Mouse (Mus musculus) layer of hippocampus, adult 2 months (tissue): ENCODE measurements around the gene Gm26938. TPM values are rescaled to one million over a fixed set of nuclear protein-coding genes. Genes with fewer than 3 reads are reported as not detected.

ENCODE experiments used
- DNase-seq, 2 experiments: peaks; one replicate each; pipeline ENCODE4 v3.0.0; 2022; ENCODE audit warnings: low spot score in 2 of 2
- H3K27ac ChIP-seq: fragments of 200-600 bp; 2 replicates; pipeline ENCODE4 v1.8.1; 2022
- H3K4me3 ChIP-seq: fragments of 200-600 bp; 2 replicates; pipeline ENCODE4 v1.8.1; 2022; ENCODE audit warnings: mild to moderate bottlenecking
- CTCF ChIP-seq: fragments of 200-600 bp; conservative IDR thresholded peaks from 2 replicates; pipeline ENCODE4 v1.8.1; 2022; ENCODE audit warnings: antibody characterized with exemption, mild to moderate bottlenecking, moderate library complexity
- long read RNA-seq, 2 experiments: library from polyadenylated mRNA; stranded (forward); transcript quantifications; one replicate each; pipeline ENCODE4 v2.0.0; 2021; ENCODE audit warnings: borderline mapping rate in 2 of 2
- total RNA-seq, 2 experiments: library from RNA; stranded (reverse); gene quantifications; 2 replicates each; pipeline ENCODE4 v1.2.3; 2021

The Gm26938 gene
- total RNA-seq, result not detected
- long read RNA-seq, experiment 1, result 0 reads
- long read RNA-seq, experiment 2, result 0 reads

DNA sequence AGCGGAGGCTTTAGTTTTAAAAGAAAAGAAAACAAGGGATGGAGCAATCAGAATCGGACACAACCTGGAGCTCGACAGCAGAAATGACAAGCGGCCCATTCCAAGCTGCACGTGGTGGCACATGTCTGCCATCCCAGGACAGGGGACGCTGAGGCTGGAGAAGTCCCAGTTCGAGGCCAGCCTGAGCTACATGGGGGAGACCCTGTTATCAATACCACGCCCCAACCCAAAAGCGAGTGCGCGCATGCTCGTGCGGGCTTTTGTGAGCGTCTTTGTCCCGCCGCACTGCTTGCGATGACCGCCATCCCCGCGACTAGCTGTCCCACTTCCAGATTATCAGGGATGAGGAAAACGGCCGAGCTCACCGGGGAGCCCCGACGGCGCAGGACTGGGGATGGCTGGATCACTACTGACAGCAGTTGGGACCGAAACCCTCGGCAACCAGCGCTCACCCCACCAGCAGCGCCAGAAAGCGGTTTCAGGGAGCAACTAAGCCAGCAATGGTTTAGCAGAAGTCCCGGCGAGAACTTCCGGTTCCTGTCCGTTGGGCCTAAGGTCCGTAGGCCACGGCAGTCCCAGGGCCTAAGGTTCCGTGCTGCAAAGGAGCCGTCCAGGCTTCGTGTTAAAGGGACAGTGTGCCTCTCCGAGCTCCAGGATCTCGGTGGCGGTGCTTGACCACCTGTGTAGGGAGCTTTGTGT, at the start of gene Gm26938, which contains the start of gene Psmg3:
TSS of gene Gm26938 (minus strand) at position 51 of the 699 bp plus-strand sequence.
TSS of gene Psmg3 (minus strand) at position 529 of the 699 bp plus-strand sequence.
- no peak for TF ChIP-seq CTCF
- peak within 1 kb of the TSS; percentile 63 for H3K4me3 ChIP-seq
- peak within 1 kb of the TSS; percentile 88 for H3K27ac ChIP-seq
- peak; percentile 86 to 92 for DNase-seq

DNA sequence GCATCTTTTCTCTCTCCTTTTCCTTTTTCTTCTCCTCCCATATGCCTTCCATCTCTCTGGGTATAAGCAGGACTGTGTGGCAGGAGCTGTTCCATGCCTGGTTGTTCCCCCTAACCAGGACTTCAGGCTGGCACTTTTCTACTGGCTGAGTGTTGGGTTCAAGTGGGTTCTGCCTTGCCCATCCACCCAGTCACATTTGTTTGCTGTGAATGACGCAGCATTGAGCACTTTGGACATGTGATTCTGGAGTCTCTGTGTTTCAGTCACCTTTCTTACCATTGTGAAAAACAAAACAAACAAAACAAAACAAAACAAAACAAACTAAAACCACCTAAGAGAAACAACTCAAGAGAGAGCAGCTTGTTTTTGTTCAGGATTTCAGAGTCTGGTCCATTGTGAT, 45.3 kb upstream of the Gm26938 start:
- no peak overlapping the region for H3K4me3 ChIP-seq
- H3K27ac ChIP-seq, result no peak overlapping the region
- TF ChIP-seq CTCF, result no peak
- DNase-seq, result no peak

DNA sequence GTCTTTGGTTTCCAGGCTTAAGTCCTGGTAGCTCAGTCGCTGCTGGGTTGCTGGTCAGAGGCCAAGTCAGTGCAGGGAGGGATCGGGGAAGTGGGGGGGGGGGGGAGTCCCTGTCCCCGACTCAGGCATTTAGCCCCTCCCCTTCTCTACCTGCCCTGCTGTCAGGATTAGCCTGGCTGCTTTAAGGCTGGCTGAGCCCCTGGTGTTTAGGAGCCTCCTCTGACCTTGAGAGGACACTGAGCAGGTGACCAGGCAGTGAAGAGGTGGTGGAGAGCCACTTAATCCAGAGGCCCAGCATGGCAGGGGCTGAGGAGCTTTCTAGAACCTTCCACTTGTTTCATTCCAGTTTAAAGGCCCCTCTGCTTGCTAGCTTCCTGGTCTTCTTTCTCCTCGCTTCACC, 44.7 kb upstream of the Gm26938 start:
- Histone ChIP-seq H3K4me3 (no peak overlapping the region), H3K27ac (no peak overlapping the region)
- no peak for TF ChIP-seq CTCF
- no peak for DNase-seq

DNA sequence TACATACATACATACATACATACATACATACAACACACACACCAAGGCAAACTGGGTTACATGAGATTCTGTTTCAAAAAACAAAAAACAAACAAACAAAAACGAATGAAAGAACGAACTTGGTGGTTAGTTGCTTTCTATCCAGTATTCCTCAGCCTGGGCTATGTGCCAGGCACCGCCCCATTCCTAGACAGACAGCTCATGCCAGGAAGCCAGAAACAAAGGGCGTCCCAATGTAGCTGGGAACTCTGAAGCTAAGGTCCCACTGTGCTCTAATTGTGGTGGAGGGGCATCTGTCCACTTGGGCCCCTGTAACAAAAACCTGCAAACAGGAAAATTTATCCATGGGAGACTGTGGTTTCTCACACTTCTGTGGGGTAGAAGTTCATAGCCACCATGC, 36.6 kb upstream of the Gm26938 start:
- Histone ChIP-seq H3K27ac (no peak overlapping the region), H3K4me3 (no peak overlapping the region)
- DNase-seq, result peak in 1 of 2 experiments; percentile 18
- TF ChIP-seq CTCF, result no peak

DNA sequence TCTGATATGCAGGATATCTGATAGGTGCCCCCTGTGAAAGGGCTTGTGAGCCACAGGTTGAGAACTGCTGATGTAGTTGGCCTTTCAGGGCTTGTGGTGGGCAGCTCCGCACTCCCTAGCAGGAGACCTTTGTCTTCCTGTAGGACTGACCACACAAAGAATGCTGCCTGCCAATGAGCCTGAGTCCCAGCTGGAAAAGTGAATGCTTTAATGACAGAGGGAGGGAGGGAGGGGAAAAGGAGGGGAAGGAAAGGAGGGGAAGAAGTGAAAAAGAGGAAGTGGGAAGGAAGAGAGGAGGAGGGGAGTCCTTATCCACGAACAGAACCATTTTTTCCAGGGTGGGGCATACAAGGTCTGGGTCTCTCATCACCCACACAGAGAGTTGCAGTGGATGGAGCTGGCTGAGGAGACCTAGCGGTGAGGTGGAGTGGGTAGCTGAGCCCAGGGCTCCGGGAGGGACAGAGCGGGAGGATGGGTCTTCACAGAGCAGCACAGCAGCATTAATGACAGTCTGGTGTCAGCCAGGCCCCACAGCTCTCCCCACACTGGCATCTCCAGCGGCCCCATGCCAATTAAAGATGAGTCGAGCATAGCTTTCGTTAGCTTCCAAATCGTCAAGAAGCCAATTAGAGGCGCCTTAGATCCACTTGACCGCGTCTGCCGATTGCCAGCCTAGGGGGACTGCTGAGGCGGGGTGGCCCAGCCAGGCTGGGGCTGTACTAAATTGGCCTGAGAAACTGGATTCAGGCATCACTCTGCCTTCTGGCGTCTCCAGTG, 34.3 kb upstream of the Gm26938 start:
- no peak for DNase-seq
- TF ChIP-seq CTCF, result no peak
- Histone ChIP-seq H3K4me3 (no peak overlapping the region), H3K27ac (no peak overlapping the region)

DNA sequence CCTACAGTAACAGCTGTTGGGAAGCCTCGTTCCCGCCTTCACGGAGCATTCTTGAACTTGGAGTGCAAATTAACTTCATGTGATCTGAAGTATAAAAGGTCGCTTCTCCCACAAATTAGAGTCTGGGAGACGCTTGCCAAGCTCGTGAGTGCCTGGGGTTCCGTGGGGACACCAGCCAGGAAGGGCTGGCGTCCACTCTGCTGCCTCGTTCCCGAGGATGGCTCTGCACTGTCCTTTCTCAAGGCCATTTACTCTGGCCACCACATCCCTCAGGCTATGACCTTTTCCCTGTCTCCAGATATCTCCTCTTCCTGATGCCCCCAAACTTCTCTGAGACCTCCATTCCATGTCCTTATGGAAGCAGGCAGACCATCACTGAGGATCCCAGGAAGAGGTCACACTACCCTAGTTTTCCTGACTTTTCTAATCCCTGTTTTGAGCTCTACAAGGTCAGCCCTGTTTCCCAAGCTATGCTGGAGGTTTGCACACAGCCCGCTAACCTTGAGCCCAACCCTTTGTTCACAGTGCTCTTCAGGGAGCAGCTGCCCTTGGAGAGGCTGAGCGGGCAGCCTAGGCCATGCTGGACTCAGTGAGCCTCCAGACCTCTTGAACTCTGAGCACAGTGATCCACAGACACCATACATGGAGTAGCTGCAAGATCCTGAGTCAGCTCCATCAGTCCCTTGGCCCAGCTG, 23.6 kb upstream of the Gm26938 start:
- Histone ChIP-seq H3K4me3 (no peak overlapping the region), H3K27ac (no peak overlapping the region)
- no peak for TF ChIP-seq CTCF
- DNase-seq, result no peak

DNA sequence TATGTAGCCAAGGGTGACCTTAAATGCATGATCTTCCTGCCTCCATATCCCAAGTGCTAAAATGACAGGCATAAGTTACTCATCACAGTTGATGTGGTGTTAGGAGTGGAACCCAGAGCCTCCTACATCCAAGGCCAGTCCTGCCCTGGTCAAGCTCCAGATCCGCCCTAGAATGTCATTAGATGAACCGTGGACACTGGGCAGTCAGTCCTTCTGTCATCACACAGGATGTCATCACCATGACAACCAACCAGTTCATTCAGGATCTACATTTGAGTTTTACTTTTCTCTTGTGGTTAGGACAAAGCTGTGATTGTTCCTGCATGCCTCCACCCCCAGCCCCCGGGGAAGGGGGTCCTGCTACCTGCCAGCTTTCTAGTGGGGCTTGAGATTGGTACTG, 12.9 kb upstream of the Gm26938 start:
- TF ChIP-seq CTCF, result no peak
- Histone ChIP-seq H3K4me3 (no peak overlapping the region), H3K27ac (no peak overlapping the region)
- DNase-seq, result no peak

DNA sequence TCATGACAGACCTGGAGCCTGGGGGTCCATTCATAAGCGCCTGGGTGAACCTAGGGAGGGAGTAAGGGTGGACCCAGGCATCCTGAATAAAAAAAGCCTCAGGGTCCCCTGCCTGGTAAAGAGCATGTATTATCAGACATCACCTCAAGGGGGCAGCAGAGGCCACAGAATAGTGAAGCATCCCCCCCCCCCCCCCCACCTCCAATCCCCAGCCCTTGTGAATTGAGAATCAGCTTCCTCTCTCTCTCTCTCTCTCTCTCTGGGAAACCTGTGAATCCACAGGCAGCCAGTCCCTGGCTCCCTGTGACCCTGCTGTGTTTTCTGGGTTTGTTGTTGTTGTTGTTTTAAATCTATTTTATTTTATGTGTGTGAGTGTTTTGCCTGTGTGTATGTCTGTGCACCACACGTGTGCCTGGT, 12.3 kb upstream of the Gm26938 start:
- H3K27ac ChIP-seq, result no peak overlapping the region
- no peak overlapping the region for H3K4me3 ChIP-seq
- peak in 1 of 2 experiments; percentile 74 for DNase-seq
- peak; percentile 75 for TF ChIP-seq CTCF

DNA sequence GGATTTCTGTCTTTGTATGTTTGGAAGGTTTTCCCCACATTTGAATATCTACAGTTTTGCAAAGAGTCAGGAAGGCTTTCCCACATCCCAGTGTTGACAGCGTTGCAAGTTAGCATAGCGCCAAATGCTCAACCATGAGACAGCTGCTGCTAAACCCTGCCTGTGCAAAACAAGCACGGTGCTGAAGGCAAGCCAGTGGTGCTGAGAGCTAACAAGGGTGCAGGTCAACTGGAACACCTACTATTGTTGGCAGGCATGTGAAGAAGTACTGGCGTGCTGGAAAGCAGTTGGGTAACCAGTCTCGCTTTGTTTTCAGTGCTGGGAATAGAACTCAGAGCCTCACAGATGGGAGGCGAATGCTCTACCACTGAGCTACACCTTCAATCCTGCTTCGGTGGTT, 9.5 kb upstream of the Gm26938 start:
- no peak overlapping the region for H3K4me3 ChIP-seq
- peak in 1 of 2 experiments; percentile 31 for DNase-seq
- TF ChIP-seq CTCF, result no peak
- no peak overlapping the region for H3K27ac ChIP-seq

DNA sequence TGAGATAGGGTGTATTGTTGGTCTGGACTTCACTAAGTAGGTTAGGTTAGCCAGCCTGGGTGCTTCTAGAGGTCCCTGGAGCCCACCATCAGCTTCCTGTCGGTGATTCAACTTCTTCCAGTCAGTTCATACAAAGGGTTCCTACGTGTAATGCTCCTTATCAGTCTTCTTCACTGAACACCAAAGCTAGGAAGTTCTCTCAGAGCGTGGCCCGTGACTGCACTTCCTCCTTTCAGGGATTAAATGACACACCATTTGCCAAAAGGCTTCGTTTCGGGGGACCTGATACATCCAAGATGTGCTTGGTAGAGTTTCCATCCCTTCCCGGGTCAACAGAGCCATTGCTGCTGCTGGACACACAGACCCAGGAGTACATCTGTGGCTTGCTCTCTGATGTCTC, 5.9 kb upstream of the Gm26938 start:
- TF ChIP-seq CTCF, result no peak
- Histone ChIP-seq H3K27ac (no peak overlapping the region), H3K4me3 (no peak overlapping the region)
- DNase-seq, result no peak

DNA sequence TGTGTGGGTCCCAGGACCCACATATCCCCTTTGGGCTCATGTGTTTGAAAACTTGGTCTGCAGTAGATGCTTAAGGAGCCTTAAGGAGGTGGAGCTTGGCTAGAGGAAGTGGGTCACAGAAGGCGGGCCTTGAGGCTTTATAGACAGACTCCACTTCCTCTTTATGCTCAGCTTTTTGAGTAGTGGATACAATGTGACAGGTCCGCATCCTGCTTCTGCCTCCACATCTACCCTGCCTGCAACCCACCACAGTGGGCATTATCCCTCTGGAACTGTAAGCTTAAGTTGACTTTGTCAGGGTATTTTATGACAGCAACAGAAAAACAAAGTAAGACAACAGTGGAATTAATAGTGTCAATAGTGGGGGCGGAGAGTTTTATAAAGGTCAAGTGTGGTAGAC, 4.5 kb upstream of the Gm26938 start:
- no peak for TF ChIP-seq CTCF
- no peak for DNase-seq
- H3K4me3 ChIP-seq, result no peak overlapping the region
- no peak overlapping the region for H3K27ac ChIP-seq

DNA sequence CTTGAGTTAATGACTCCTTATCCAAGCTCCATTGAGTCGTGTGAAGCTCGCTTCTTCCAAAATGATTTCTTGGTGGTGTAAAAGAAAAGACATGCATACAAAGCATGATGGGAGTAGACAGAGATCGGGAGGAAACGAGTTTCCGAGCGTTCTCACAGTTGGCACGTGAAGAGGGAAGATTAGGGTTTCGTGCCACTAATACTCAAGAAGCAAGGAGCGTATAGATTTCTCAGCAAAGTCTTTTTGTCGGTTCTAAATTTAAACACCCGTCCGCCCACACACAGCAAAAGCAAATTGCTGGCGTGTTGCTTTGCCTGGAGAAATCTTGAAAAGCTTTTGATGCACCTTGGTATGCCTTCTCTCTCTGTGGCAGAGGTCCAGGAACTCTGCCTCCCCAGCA, 3.2 kb upstream of the Gm26938 start:
- no peak for DNase-seq
- Histone ChIP-seq H3K4me3 (no peak overlapping the region), H3K27ac (no peak overlapping the region)
- TF ChIP-seq CTCF, result no peak

DNA sequence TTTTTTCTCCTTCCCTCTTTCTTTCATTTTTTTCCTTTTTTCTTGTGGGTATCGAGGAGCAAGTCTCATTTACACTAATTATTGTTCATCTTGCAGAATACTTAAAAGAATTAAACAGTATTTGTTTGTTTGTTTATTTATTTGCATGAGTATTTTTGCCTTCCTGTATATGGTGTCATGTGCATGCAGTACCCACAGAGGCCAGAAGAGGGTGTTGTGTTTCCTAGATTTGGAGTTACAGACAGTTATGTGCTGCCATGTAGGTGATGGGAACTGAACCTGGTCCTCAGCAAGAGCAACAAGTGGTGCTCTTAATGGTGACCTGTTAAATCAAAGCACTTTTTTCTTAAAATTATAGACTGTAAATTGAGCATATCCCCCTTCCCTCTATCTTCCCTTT, 1.4 kb upstream of the Gm26938 start:
- H3K27ac ChIP-seq, result no peak overlapping the region
- DNase-seq, result no peak

More for the DNA sequence above, 1.4 kb upstream of the Gm26938 start:
- H3K4me3 ChIP-seq, result no peak overlapping the region
- peak; percentile 70 for TF ChIP-seq CTCF
